Mouse (Mus musculus) ES-Bruce4 (cell line): ENCODE data around the gene Sox6. TPM values are rescaled to one million over a fixed set of nuclear protein-coding genes. Genes with fewer than 3 reads are reported as not detected.
A peak's percentile ranks its signal among the peaks of the same experiment; 100 is the strongest.

Experiments
- H3K27ac ChIP-seq: 2 replicates; pipeline ENCODE4 v1.5.1; 2012; ENCODE audit warnings: low read length, inconsistent platforms; ENCODE audit not compliant: insufficient read depth
- H3K27me3 ChIP-seq: 2 replicates; pipeline ENCODE4 v1.6.1; 2012; ENCODE audit warnings: mild to moderate bottlenecking, low read length, inconsistent platforms; ENCODE audit not compliant: control insufficient read depth, poor library complexity, insufficient read depth, severe bottlenecking
- H3K36me3 ChIP-seq: 2 replicates; pipeline ENCODE4 v1.6.1; 2012; ENCODE audit warnings: inconsistent platforms, mild to moderate bottlenecking, low read length, moderate library complexity; ENCODE audit not compliant: control insufficient read depth, poor library complexity, insufficient read depth, severe bottlenecking
- H3K4me1 ChIP-seq: one replicate; pipeline ENCODE4 v1.8.1; 2011; ENCODE audit warnings: low read length; ENCODE audit not compliant: control insufficient read depth, insufficient read depth
- H3K4me3 ChIP-seq: 2 replicates; pipeline ENCODE4 v1.5.1; 2011; ENCODE audit warnings: low read depth, mild to moderate bottlenecking, low read length
- H3K9ac ChIP-seq: 2 replicates; pipeline ENCODE4 v1.6.1; 2012; ENCODE audit warnings: low read depth, mild to moderate bottlenecking, inconsistent platforms; ENCODE audit not compliant: poor library complexity, severe bottlenecking
- H3K9me3 ChIP-seq: replicated peaks from 2 replicates; pipeline ENCODE4 v1.6.1; 2012; ENCODE audit warnings: mild to moderate bottlenecking, low read length, inconsistent platforms; ENCODE audit not compliant: control insufficient read depth, poor library complexity, insufficient read depth, severe bottlenecking
- CTCF ChIP-seq: IDR thresholded peaks from one replicate; pipeline ENCODE4 v1.8.1; 2011; ENCODE audit warnings: low read depth, low read length
- EP300 ChIP-seq: IDR thresholded peaks from 2 replicates; pipeline ENCODE4 v1.6.1; 2011; ENCODE audit warnings: low read depth, low read length; ENCODE audit not compliant: insufficient read depth
- POLR2A ChIP-seq: IDR thresholded peaks from one replicate; pipeline ENCODE4 v1.8.1; 2011; ENCODE audit warnings: low read length; ENCODE audit not compliant: insufficient read depth
- polyA plus RNA-seq: library from polyadenylated mRNA; stranded (reverse); fragments of >200 nt; gene quantifications from 2 replicates; pipeline ENCODE4 v1.2.4, GENCODE M21; 2011; ENCODE audit warnings: low read depth; ENCODE audit not compliant: missing spikeins, insufficient read depth, insufficient read length

Gene Sox6
- polyA plus RNA-seq, 1 experiment, result 0.88 TPM

GRCm38 (mm10) chr7:115868504-115868903 lies 170.1 kb downstream of the Sox6 start:
- peaks cover 7% of the 10 kb centered on the region for H3K4me1 ChIP-seq
- H3K27ac ChIP-seq, result peak overlapping the region; percentile 25
- H3K9ac ChIP-seq, result no peak overlapping the region
- TF ChIP-seq CTCF (no peak), EP300 (no peak), POLR2A (no peak)
- no peak overlapping the region for H3K4me3 ChIP-seq
- H3K36me3 ChIP-seq, result no peaks in the 10 kb centered on the region
- H3K9me3 ChIP-seq, result no peaks in the 10 kb centered on the region
- no peaks in the 10 kb centered on the region for H3K27me3 ChIP-seq

DNA sequence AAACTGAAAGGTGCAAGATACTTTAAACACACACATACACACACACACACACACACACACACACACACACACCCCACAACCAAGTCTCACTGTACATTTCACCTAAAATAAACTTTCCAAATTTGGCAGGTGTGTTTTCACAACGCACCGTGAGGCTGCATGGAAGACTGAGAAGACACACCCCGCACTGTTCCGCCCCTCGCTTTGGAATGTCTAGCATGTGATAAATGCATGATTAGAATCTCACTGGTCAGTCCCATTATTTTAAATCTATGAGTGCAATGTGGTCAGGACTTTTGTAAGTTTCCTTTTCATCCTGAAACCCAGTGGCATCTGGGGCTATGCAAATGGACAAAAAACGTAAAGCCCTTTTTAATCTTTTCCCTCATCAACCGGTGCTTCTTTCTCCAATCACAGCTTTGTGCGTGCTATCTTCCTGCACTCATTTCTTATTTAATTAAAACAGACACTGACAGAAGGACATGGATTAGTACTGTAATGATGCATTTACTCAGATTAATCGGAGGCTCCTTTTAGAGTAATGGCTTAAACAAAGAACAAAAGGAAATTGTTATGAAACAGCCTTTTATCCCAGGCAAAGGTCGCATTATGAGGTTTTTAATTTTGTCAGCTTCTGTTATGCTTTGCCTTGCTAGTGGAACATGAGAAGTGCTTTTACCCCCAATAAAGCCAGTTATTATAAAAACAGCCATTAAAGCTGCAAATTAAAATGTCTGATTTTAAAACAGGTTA lies 170.9 kb downstream of the Sox6 start:
- H3K36me3 ChIP-seq, result no peaks in the 10 kb centered on the region
- 0 out of 2 replicates have a peak overlapping the region, but pooled peaks have one; percentile 41 for H3K27ac ChIP-seq
- H3K4me3 ChIP-seq, result no peak overlapping the region
- H3K9me3 ChIP-seq, result no peaks in the 10 kb centered on the region
- H3K4me1 ChIP-seq, result peaks cover 7% of the 10 kb centered on the region
- no peaks in the 10 kb centered on the region for H3K27me3 ChIP-seq
- no peak overlapping the region for H3K9ac ChIP-seq
- TF ChIP-seq CTCF (no peak), EP300 (peak; percentile 76; the same call in 1 of the 2 replicates)

DNA sequence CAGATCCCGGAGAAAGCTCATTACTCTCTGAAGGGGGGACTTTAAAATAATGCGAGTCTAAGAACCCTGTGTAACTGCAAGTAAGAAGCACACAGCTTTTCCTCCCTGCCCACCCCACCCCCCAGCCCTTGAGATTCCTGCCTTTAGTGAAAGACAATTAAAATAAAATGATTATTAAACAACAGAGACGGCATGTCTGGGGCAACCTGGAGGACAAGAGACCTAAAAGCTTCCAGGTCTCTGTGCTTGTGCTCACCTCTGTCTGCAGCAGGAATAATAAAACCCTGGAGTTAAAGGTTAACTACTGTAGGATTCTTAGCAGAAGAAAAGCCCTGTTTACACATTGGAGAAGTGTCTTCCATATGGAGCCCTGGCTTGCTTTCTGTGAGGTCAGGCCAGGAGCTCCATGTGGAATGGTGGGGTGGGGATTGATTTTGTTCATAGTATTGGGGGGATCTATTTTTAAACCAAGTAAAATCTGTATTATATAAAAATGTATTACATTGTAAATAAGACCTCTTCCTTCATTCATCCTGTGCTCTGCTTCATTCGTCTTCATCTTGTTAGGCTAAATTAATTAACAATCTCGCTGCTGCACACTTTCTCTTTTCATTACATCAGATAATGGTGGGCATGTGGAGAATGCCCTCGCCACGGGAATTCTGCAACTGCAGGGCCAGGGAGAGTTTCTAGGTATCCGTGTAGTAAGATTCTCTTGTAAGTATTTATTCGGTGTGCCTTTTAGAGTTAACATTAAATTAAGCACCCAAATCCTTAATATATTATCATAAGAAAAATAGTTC lies 171.7 kb downstream of the Sox6 start:
- peak overlapping the region; percentile 31; the same call in 1 of the 2 replicates for H3K9ac ChIP-seq
- TF ChIP-seq POLR2A (no peak), CTCF (no peak), EP300 (no peak)
- peaks cover 7% of the 10 kb centered on the region for H3K4me1 ChIP-seq
- no peaks in the 10 kb centered on the region for H3K36me3 ChIP-seq
- H3K27ac ChIP-seq, result peak overlapping the region; percentile 86
- H3K9me3 ChIP-seq, result no peaks in the 10 kb centered on the region
- no peaks in the 10 kb centered on the region for H3K27me3 ChIP-seq
- no peak overlapping the region for H3K4me3 ChIP-seq

DNA sequence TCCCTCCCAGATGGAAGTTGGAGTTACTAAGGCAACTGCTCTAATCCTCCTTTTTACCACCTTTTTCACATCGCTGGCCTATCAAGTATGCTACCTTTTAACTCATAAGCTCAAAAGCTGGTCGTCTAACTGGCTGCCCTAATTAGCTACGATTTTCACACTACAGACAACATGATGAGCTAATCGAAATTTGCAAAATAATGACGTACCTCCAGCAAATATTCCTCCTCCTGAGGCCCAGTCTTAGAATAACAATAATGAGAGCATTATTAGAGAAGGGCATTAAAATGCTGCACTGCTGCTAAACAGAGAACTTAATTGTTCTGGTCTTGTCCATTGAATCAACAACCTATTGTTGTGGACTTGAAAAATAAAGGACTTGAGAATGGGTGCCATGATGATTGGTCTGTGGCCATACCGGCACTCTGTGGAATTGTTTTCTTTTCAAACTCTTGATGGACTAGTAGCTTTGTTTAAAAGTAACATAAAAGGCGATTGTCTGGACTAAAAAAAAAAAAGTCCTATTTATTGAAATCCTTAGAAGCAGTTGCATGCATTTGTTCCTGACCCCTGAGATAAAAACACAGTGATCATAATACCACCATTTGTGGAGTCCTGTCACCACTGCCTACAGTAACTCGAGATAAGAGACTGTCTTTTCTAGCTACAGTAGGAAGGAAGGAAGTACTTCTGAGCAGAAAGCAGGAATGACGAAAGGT lies 172.5 kb downstream of the Sox6 start:
- H3K9ac ChIP-seq, result 0 out of 2 replicates have a peak overlapping the region, but pooled peaks have one; percentile 31
- no peaks in the 10 kb centered on the region for H3K36me3 ChIP-seq
- peaks cover 7% of the 10 kb centered on the region for H3K4me1 ChIP-seq
- H3K27me3 ChIP-seq, result no peaks in the 10 kb centered on the region
- no peaks in the 10 kb centered on the region for H3K9me3 ChIP-seq
- H3K4me3 ChIP-seq, result no peak overlapping the region
- H3K27ac ChIP-seq, result peak overlapping the region; percentile 86
- TF ChIP-seq EP300 (no peak), CTCF (no peak), POLR2A (no peak)

GRCm38 (mm10) chr7:115865231-115865630 lies 173.4 kb downstream of the Sox6 start:
- Histone ChIP-seq H3K27ac (no peak overlapping the region), H3K4me1 (peaks cover 7% of the 10 kb centered on the region)

More at GRCm38 (mm10) chr7:115865231-115865630, 173.4 kb downstream of the Sox6 start:
- no peak for TF ChIP-seq EP300
- TF ChIP-seq CTCF, result no peak
- TF ChIP-seq POLR2A, result no peak
- H3K36me3 ChIP-seq, result no peaks in the 10 kb centered on the region
- no peak overlapping the region for H3K9ac ChIP-seq
- no peak overlapping the region for H3K4me3 ChIP-seq
- no peaks in the 10 kb centered on the region for H3K9me3 ChIP-seq
- H3K27me3 ChIP-seq, result no peaks in the 10 kb centered on the region
